Mouse (Mus musculus): ENCODE measurements around the gene Ephb1.
A peak's percentile ranks its signal among the peaks of the same experiment; 100 is the strongest.

Ephb1 gene

GRCm38 (mm10) chr9:102352186-102353055 lies 2.1 kb downstream of the Ephb1 start:
- peak; percentile 15 for DNase-seq (ENCODE audit: low read depth, low spot score)

DNA sequence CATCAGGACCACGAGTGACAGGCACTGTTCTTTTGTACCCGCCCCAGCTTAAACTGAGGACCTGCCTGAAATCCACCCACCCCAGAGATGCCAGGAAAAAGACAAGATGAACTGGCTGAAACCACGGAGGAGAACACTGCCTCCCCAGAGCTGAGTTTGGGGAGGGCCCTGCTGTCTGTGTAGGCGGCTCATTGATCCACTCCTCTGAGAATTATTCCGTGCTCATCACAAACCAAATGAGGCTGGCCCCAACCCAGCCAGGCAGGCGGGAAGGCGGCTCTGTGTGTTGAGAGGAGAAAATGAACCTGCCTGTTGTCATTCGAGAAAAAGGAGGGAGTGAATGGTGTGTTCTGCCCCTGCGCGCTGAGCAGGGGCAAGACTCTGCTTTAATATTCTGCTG lies 2.8 kb downstream of the Ephb1 start:
- DNase-seq (ENCODE audit: low read depth, low spot score) = no peak

- no peak for DNase-seq (ENCODE audit: low read depth, low spot score)
Measured at GRCm38 (mm10) chr9:102351221-102351620, 3.3 kb downstream of the Ephb1 start.

GRCm38 (mm10) chr9:102350696-102351095 lies 3.8 kb downstream of the Ephb1 start:
- DNase-seq (ENCODE audit: low read depth, low spot score) = no peak

DNA sequence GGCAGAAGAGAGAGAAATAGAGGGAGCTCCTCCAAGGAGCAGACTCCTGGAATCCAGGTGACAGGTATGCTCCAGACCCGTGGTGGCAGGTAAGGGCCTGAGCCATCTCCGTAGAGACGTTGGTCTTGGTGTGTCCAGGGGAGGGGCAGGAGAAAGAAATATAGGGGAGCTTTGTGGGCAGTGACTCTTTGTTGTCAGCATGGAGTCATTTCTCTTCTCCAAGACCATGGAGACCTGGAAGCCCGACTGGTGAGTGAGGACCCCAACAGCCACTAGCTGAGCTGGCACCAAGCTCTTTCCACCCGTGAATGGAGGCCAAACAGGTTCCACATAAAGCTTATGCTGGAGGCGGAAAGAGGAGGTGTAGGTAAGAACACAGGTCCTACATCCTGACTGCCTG lies 4.4 kb downstream of the Ephb1 start:
- DNase-seq (ENCODE audit: low read depth, low spot score) = no peak

- no peak for DNase-seq (ENCODE audit: low read depth, low spot score)
Measured at GRCm38 (mm10) chr9:102346801-102347200, 7.7 kb downstream of the Ephb1 start.

DNA sequence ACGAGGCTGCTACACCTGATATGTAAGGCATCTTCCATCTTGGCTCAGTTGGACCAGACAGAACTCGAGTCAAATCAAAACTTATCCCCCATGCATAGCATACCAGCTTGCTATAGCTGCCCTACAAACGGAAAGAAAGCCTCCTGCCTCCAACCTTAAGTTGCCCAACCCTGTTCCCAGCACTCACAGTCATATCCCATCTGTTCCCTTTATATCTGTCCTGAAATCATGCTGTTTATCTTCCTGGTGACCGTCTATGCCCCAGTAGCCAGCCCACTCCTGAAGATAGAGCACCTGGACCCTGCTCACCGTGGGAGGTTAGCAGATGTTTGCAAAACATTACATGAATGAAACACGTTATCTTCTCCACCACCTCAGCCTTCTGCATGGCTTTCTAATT lies 9.0 kb downstream of the Ephb1 start:
- DNase-seq (ENCODE audit: low read depth, low spot score) = no peak

DNA sequence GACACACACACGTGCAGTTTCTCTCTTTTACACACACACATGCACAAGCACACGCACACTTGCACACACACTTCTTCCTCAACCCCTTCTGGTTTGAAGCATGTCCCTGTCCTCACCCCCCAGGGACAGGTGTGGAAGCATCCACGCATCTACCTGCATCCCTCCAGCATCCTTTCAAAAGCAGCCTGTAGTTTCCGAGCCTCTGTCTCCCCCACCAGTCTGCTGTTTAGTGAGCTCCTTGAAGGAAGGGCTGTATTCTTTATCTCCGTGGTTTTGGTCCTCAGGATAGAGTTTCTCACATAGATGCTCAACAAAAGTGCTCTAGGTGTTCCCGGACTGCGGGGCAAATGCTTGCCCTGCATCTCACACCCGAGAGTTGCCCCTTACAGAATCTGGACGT lies 9.4 kb downstream of the Ephb1 start:
- DNase-seq (ENCODE audit: low read depth, low spot score) = no peak

GRCm38 (mm10) chr9:102344086-102344930 lies 10.2 kb downstream of the Ephb1 start:
- no peak for DNase-seq (ENCODE audit: low read depth, low spot score)

GRCm38 (mm10) chr9:102343061-102343460 lies 11.4 kb downstream of the Ephb1 start:
- DNase-seq (ENCODE audit: low read depth, low spot score) = no peak

DNA sequence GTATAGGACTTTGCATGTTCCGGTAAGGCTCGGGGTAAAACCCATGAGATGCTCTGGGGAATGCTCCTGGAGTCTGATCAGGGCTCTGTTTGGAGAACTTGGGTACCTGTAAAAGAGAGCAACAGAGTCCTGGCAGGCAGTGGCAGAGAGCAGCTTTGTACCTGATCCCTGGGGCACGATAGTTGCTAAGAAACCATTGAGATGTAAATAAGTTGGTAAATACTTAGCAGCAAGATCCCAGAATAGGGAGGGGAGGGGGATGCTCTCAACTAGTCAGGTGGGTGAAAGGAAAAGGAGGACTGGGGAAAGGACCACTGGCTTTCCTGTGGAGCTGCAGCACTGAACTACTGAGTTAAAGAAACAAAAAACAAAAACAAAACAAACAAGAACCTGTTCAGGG lies 12.5 kb downstream of the Ephb1 start:
- DNase-seq (ENCODE audit: low read depth, low spot score) = peak; percentile 43

DNA sequence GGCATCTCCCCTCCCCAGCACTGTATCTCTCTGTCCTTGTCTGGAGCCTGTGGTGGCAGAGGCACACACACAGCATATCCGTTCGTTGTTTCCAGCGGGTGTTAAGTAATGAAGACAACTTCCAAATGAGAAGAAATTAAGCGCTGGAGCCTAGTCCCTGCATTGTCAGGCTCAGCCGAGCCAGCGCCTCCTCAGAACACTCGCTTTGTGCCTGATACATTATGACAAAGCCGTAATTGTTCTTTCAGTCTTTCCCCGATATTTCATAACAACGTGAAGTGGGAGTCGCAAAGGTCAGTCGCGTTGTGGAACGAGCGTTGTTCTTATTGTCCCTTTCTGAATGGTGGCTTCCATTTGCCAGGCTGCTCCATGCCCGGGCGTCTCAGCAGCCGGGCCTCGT lies 13.7 kb downstream of the Ephb1 start:
- DNase-seq (ENCODE audit: low read depth, low spot score) = no peak

- DNase-seq (ENCODE audit: low read depth, low spot score) = no peak
Measured at GRCm38 (mm10) chr9:102335571-102336282, 18.8 kb downstream of the Ephb1 start.

DNA sequence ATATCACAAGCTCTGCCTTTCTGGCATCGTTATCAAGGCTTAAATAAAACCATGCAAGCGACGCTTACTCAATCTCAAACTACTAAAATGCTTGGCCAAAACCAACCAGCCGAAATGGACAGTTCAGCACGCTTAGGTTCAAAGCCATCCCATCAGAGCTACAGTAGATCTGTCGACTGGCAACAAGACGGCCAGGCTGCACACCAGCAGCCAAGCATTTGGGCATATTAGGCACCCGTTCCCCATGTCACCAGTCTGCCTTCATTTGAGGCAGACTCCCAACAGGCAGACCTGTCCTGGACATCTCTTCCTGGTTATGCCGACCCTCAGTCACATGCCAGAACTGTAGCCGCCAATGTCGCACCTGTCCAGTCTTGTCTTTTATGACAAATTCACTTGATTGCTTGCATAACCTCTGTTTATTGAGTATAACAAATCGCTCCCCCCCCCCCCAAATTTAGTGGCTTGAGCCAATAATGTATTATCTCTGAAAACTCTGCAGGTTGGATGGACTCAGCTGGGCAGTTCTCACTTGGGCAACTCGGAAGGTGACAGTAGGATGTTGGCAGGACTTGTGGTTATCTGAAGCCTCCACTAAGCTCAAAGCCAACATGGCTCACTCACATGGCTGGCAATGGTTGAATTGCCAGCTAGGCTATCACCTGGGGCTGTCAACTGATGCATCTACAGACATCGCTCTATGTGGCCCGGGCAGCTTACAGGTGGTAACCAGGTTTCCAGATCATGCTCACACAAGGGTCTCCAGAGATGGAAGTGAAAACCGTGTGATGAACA lies 24.0 kb downstream of the Ephb1 start:
- DNase-seq (ENCODE audit: low read depth, low spot score) = no peak

- no peak for DNase-seq (ENCODE audit: low read depth, low spot score)
Measured at GRCm38 (mm10) chr9:102327625-102328150, 26.8 kb downstream of the Ephb1 start.

GRCm38 (mm10) chr9:102315436-102315835 lies 39.1 kb downstream of the Ephb1 start:
- no peak for DNase-seq (ENCODE audit: low read depth, low spot score)

DNA sequence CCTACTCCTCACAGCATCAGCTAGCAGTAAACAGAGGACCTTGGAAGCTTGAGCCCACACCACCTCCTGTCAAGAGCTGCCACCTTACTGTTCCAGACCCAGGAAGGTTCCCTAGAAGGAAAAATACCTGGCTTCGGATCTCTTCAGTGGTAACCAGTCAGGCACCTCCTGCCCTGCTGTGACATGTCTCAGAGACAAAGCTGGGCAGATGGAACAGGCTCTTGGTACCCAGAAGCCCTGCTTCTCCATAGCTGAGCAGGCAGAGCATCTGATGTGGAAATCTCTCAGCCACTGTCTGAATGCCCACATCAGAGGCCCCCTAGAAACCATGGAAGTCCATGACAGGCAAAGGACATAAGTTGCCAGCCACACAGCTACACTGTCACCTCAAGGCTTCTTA lies 39.7 kb downstream of the Ephb1 start:
- no peak for DNase-seq (ENCODE audit: low read depth, low spot score)

DNA sequence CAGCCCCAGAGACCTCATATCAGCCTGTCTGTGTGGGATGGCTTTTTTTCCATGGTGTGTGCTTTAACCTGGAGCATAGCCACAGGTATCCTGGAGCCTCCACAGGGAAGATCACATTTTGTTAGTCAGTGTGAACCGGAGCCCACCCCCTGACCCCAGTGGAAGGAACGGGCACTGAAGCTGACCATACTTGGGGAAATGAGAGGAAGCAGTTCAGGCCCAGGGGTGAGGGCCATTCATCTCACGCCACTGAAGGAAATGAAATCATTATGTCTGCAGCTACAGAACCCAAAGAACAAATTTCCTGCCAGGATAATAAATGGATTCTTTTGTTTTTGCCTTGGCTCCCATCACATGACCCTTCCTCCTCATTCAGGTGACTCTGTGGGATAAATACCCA lies 44.1 kb downstream of the Ephb1 start:
- no peak for DNase-seq (ENCODE audit: low read depth, low spot score)

- DNase-seq (ENCODE audit: low read depth, low spot score) = no peak
Measured at GRCm38 (mm10) chr9:102309278-102309677, 45.2 kb downstream of the Ephb1 start.

- DNase-seq (ENCODE audit: low read depth, low spot score) = no peak
Measured at GRCm38 (mm10) chr9:102307656-102308055, 46.8 kb downstream of the Ephb1 start.

Measured in ES-CJ7 (cell line).